Mouse (Mus musculus): ENCODE measurements around the gene Nrcam. TPM values are rescaled to one million over a fixed set of nuclear protein-coding genes. Genes with fewer than 3 reads are reported as not detected.
A peak's percentile ranks its signal among the peaks of the same experiment; 100 is the strongest.

Nrcam gene
- polyA plus RNA-seq, 1 experiment from 2014 or later, result 107 TPM

DNA sequence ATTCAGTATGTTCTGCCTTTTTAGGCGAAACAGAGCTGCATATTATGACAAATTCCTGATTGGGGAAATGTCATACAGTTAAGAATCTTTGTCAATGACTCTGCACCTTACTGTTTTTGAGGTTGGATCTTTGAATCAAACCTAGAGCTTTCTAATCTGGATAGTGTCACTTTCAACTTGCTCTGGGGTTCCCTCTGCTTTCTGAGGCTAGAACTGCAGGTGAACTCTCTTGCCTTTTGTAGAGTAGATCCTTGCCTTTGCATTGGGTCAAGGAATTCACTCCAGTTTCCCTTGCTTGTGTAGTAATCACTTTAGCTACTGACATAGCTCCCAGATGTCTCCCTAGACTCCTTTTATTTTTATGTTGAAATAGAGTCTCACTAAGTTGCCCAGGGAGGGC lies 123.1 kb downstream of the Nrcam start:
- no peaks in the 10 kb centered on the region for H3K27me3 ChIP-seq
- no peak for ATAC-seq (replicated peaks)
- H3K27ac ChIP-seq (replicated peaks), result no peak overlapping the region
- no peak overlapping the region for H3K4me2 ChIP-seq (replicated peaks)
- no peak overlapping the region for H3K4me3 ChIP-seq
- no peaks in the 10 kb centered on the region for H3K36me3 ChIP-seq
- no peak overlapping the region for H3K9ac ChIP-seq (replicated peaks)
- no peaks in the 10 kb centered on the region for H3K4me1 ChIP-seq
- WGBS, result 79% methylated on average over 1 of the region's 1 CpGs
- no peaks in the 10 kb centered on the region for H3K9me3 ChIP-seq

GRCm38 (mm10) chr12:44453791-44454190 lies 125.1 kb downstream of the Nrcam start:
- no peaks in the 10 kb centered on the region for H3K4me1 ChIP-seq
- no peak for ATAC-seq (replicated peaks)
- H3K27ac ChIP-seq (replicated peaks), result no peak overlapping the region
- no peak overlapping the region for H3K4me2 ChIP-seq (replicated peaks)
- no peak overlapping the region for H3K4me3 ChIP-seq
- no peaks in the 10 kb centered on the region for H3K9me3 ChIP-seq
- H3K27me3 ChIP-seq, result no peaks in the 10 kb centered on the region
- no peak overlapping the region for H3K9ac ChIP-seq (replicated peaks)
- no peaks in the 10 kb centered on the region for H3K36me3 ChIP-seq
- WGBS, result 96% methylated on average over 4 of the region's 4 CpGs

DNA sequence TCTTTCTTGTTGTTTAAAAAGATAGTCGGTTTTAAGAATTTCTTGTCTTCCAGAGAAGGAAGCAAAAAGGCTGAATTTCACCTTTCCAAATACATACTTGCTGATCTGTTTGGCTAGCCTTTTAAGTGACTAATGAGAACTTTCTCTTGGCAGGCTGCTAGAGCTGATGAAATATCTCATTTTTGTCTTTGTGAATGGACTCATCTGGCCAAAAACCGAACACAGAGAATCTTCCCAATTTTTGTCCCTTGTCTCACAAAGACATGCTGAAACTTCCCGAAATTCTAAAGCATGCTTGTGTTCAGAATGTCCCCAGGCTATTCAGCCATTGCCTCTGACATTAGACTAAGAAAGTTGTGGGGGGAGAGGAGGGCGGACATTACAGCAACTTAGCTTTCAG lies 129.3 kb downstream of the Nrcam start:
- H3K9ac ChIP-seq (replicated peaks), result no peak overlapping the region
- H3K36me3 ChIP-seq, result no peaks in the 10 kb centered on the region
- 77% methylated on average over 4 of the region's 4 CpGs for WGBS
- no peak overlapping the region for H3K27ac ChIP-seq (replicated peaks)
- ATAC-seq (replicated peaks), result no peak
- H3K4me1 ChIP-seq, result peaks cover 9% of the 10 kb centered on the region
- H3K4me3 ChIP-seq, result no peak overlapping the region
- no peak overlapping the region for H3K4me2 ChIP-seq (replicated peaks)
- H3K9me3 ChIP-seq, result no peaks in the 10 kb centered on the region
- no peaks in the 10 kb centered on the region for H3K27me3 ChIP-seq

GRCm38 (mm10) chr12:44462436-44462835 lies 133.8 kb downstream of the Nrcam start:
- H3K27me3 ChIP-seq, result no peaks in the 10 kb centered on the region
- H3K27ac ChIP-seq (replicated peaks), result peak overlapping the region; percentile 61
- no peak overlapping the region for H3K4me2 ChIP-seq (replicated peaks)
- no peak overlapping the region for H3K4me3 ChIP-seq
- ATAC-seq (replicated peaks), result peak; percentile 85
- 26% methylated on average over 4 of the region's 4 CpGs for WGBS
- no peaks in the 10 kb centered on the region for H3K9me3 ChIP-seq
- H3K9ac ChIP-seq (replicated peaks), result no peak overlapping the region
- H3K4me1 ChIP-seq, result peaks cover 13% of the 10 kb centered on the region
- H3K36me3 ChIP-seq, result no peaks in the 10 kb centered on the region

DNA sequence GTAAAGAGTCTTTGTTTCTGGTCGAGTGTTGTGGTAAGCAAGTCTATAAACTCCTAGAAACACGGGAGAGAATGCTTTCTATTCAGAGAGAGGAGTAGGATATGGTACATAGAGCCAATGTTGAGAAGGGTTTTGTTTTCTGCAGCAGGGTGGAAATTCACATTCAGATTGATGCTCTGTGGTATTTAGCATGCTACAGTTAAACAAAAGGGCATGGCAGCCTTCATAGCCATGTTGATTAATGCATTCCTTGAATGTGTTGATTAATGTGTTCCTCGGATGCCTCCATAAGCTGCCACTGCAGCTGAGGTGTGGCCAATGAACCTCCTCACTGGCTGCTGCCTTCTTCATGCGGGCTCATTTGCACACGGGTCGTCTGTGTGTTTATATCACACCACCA lies 134.3 kb downstream of the Nrcam start:
- 18% methylated on average over 6 of the region's 6 CpGs for WGBS
- H3K9ac ChIP-seq (replicated peaks), result no peak overlapping the region
- H3K4me3 ChIP-seq, result no peak overlapping the region
- peak; percentile 83 for ATAC-seq (replicated peaks)
- no peak overlapping the region for H3K4me2 ChIP-seq (replicated peaks)
- peak overlapping the region; percentile 61 for H3K27ac ChIP-seq (replicated peaks)
- no peaks in the 10 kb centered on the region for H3K27me3 ChIP-seq
- no peaks in the 10 kb centered on the region for H3K36me3 ChIP-seq
- no peaks in the 10 kb centered on the region for H3K9me3 ChIP-seq
- peaks cover 13% of the 10 kb centered on the region for H3K4me1 ChIP-seq

- no peaks in the 10 kb centered on the region for H3K9me3 ChIP-seq
- H3K27ac ChIP-seq (replicated peaks), result no peak overlapping the region
- no peaks in the 10 kb centered on the region for H3K27me3 ChIP-seq
- H3K36me3 ChIP-seq, result no peaks in the 10 kb centered on the region
- no peak overlapping the region for H3K4me2 ChIP-seq (replicated peaks)
- WGBS, result 73% methylated on average over 5 of the region's 5 CpGs
- no peak overlapping the region for H3K4me3 ChIP-seq
- no peak for ATAC-seq (replicated peaks)
- H3K4me1 ChIP-seq, result no peaks in the 10 kb centered on the region
- H3K9ac ChIP-seq (replicated peaks), result no peak overlapping the region
Measured at GRCm38 (mm10) chr12:44471073-44471472, 142.4 kb downstream of the Nrcam start.

- Histone ChIP-seq H3K27ac (replicated peaks) (no peak overlapping the region), H3K9ac (replicated peaks) (no peak overlapping the region), H3K9me3 (no peaks in the 10 kb centered on the region), H3K4me1 (peaks cover 16% of the 10 kb centered on the region), H3K27me3 (no peaks in the 10 kb centered on the region), H3K36me3 (no peaks in the 10 kb centered on the region), H3K4me2 (replicated peaks) (no peak overlapping the region), H3K4me3 (no peak overlapping the region)
- ATAC-seq (replicated peaks), result no peak
Measured at GRCm38 (mm10) chr12:44475355-44475754, 146.7 kb downstream of the Nrcam start.

- H3K9ac ChIP-seq (replicated peaks), result no peak overlapping the region
- H3K27ac ChIP-seq (replicated peaks), result peak overlapping the region; percentile 55
- WGBS, result 34% methylated on average over 6 of the region's 6 CpGs
- H3K4me2 ChIP-seq (replicated peaks), result no peak overlapping the region
- peaks cover 23% of the 10 kb centered on the region for H3K4me1 ChIP-seq
- ATAC-seq (replicated peaks), result peak; percentile 83
- H3K36me3 ChIP-seq, result no peaks in the 10 kb centered on the region
- no peaks in the 10 kb centered on the region for H3K27me3 ChIP-seq
- H3K4me3 ChIP-seq, result no peak overlapping the region
- no peaks in the 10 kb centered on the region for H3K9me3 ChIP-seq
Measured at GRCm38 (mm10) chr12:44479260-44480030, 150.8 kb downstream of the Nrcam start.

- no peak overlapping the region for H3K4me3 ChIP-seq
- no peaks in the 10 kb centered on the region for H3K36me3 ChIP-seq
- no peaks in the 10 kb centered on the region for H3K9me3 ChIP-seq
- no peaks in the 10 kb centered on the region for H3K27me3 ChIP-seq
- peak; percentile 74 for ATAC-seq (replicated peaks)
- WGBS, result 34% methylated on average over 2 of the region's 2 CpGs
- H3K27ac ChIP-seq (replicated peaks), result peak overlapping the region; percentile 55
- no peak overlapping the region for H3K9ac ChIP-seq (replicated peaks)
- H3K4me1 ChIP-seq, result peaks cover 23% of the 10 kb centered on the region
- no peak overlapping the region for H3K4me2 ChIP-seq (replicated peaks)
Measured at GRCm38 (mm10) chr12:44480031-44480419, 151.3 kb downstream of the Nrcam start.

GRCm38 (mm10) chr12:44481415-44481814 lies 152.7 kb downstream of the Nrcam start:
- H3K36me3 ChIP-seq, result no peaks in the 10 kb centered on the region
- no peak overlapping the region for H3K4me3 ChIP-seq
- H3K4me2 ChIP-seq (replicated peaks), result no peak overlapping the region
- no peaks in the 10 kb centered on the region for H3K9me3 ChIP-seq
- peaks cover 23% of the 10 kb centered on the region for H3K4me1 ChIP-seq
- H3K27ac ChIP-seq (replicated peaks), result no peak overlapping the region
- WGBS, result 29% methylated on average over 3 of the region's 3 CpGs
- no peak overlapping the region for H3K9ac ChIP-seq (replicated peaks)
- ATAC-seq (replicated peaks), result peak; percentile 51; the same call in 1 of the 2 replicates
- no peaks in the 10 kb centered on the region for H3K27me3 ChIP-seq

DNA sequence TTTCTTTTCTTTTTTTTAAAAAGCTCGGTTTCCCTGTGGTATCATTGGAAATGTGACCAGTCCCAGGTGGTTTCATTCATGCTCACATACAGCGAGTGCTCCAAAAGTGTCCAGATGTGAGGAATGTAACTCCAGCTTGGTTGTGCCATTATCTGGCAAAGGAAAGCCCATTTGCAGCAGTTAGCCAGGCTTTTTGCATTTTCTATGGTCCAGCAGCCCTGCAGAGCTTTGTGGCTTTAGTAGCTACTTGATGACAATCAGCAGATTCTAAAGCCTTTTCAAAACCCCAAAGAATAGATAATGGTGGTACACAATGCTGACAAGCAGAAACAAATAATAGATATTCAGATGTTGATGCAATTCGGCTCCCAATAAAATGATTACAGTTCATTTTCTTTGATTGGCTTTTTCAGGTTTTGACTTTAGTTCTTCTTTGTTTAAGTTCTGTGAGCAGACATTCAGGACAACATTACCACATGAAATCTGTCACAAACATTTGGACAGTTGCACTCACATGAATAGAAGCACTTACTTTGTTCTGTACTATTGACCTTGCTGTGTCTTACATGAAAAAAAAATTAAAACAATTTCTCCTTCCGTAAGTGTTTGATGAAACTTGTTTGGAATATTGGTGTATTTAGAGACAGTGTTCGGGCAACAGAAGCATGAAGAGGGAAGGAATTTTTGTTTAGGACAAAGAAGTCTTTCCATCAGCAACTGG lies 164.2 kb downstream of the Nrcam start:
- Histone ChIP-seq H3K9ac (replicated peaks) (no peak overlapping the region), H3K4me3 (no peak overlapping the region), H3K27me3 (no peaks in the 10 kb centered on the region), H3K9me3 (no peaks in the 10 kb centered on the region), H3K36me3 (no peaks in the 10 kb centered on the region), H3K4me1 (peaks cover 10% of the 10 kb centered on the region; the same call in 1 of the 2 replicates), H3K4me2 (replicated peaks) (no peak overlapping the region), H3K27ac (replicated peaks) (no peak overlapping the region)
- 32% methylated on average over 5 of the region's 5 CpGs for WGBS
- ATAC-seq (replicated peaks), result no peak

- ATAC-seq (replicated peaks), result no peak
- no peak overlapping the region for H3K9ac ChIP-seq (replicated peaks)
- no peaks in the 10 kb centered on the region for H3K36me3 ChIP-seq
- H3K9me3 ChIP-seq, result no peaks in the 10 kb centered on the region
- no peak overlapping the region for H3K27ac ChIP-seq (replicated peaks)
- 38% methylated on average over 2 of the region's 2 CpGs for WGBS
- H3K4me3 ChIP-seq, result no peak overlapping the region
- H3K27me3 ChIP-seq, result no peaks in the 10 kb centered on the region
- H3K4me2 ChIP-seq (replicated peaks), result no peak overlapping the region
- H3K4me1 ChIP-seq, result peaks cover 48% of the 10 kb centered on the region
Measured at GRCm38 (mm10) chr12:44497762-44498161, 169.1 kb downstream of the Nrcam start.
